Mouse (Mus musculus): Measurements from ENCODE around the gene Fam20a.

GRCm38 (mm10) chr11:109653201-109653600 is 68.9 kb downstream of the Fam20a start:
- no peak for TF ChIP-seq GATA1 (IDR thresholded peaks at IDR 0.05; ENCODE audit: borderline replicate concordance, low read length)
- TF ChIP-seq FLI1 (IDR thresholded peaks at IDR 0.05; ENCODE audit: low read length) = no peak
